Mouse (Mus musculus): ENCODE data around the gene Padi4. TPM values are rescaled to one million over a fixed set of nuclear protein-coding genes. Genes with fewer than 3 reads are reported as not detected.

Padi4 gene
- polyA plus RNA-seq, 1 experiment from 2014 or later, result 0.18 TPM

DNA sequence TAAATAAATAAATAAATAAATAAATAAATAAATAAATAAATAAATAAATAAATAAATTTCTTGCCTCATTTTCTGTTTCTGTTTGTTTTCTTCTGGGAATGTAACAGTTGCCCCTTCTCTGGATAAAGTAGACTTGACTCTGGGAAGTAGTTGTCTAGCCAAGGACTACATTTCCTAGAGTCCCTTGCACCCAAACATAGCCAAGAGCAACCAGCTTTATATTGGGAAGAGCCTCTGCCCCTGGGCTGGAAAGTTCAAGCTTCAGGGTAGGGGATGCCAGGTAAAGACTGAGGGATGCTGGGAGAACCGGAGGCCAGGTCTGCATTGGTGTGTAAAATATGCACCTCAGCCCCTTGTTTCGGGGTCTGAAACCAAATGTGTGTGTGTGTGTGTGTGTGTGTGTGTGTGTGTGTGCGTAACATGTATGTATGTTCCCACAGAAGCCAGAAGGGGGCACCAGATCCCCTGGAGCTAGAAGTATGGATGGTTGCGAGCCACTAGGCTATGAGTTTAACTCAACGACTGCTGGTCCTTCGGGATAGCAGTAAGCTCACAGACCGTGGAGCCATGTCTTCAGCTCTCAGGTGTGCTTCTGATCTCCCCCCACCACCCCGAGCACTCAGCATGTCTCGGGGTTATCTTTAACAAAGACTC, 10.4 kb upstream of the Padi4 start:
- Histone ChIP-seq H3K36me3 (no peaks in the 10 kb centered on the region), H3K4me1 (peaks cover 7% of the 10 kb centered on the region), H3K4me3 (no peak overlapping the region), H3K27ac (no peak overlapping the region), H3K27me3 (replicated peaks) (no peaks in the 10 kb centered on the region), H3K4me2 (replicated peaks) (no peak overlapping the region), H3K9me3 (peaks cover 9% of the 10 kb centered on the region; the same call in 1 of the 2 replicates), H3K9ac (no peak overlapping the region)
- 92% methylated on average over 9 of the region's 9 CpGs for WGBS
- no peak for ATAC-seq (ENCODE audit: low FRiP score, low read depth)

- ATAC-seq (ENCODE audit: low FRiP score, low read depth), result no peak
- WGBS, result 92% methylated on average over 9 of the region's 9 CpGs
- Histone ChIP-seq H3K27ac (no peak overlapping the region), H3K27me3 (replicated peaks) (no peaks in the 10 kb centered on the region), H3K4me3 (no peak overlapping the region), H3K9me3 (peaks cover 9% of the 10 kb centered on the region; the same call in 1 of the 2 replicates), H3K9ac (no peak overlapping the region), H3K4me1 (peaks cover 10% of the 10 kb centered on the region), H3K36me3 (no peaks in the 10 kb centered on the region), H3K4me2 (replicated peaks) (no peak overlapping the region)
These were observed 8.8 kb upstream of the Padi4 start for GRCm38 (mm10) chr4:140782821-140783220.

DNA sequence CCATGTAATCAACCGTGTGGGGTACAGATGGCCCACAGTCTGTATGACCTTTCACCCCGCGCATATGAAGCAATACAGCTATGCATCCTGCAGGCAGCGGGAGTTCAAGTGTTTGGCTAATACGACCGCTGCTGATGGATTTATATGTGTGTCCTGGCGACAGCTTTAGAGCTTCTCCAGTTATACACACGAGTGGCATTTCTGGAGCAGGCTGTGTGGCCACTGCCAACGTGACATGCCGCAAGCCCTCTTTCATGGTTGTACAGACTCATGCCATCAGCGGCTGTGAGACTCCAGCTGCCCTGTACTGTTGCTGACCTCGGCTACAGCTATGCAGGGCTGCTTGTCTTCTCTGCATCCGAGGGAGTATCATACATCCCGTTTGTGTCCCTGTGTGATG, 6.5 kb upstream of the Padi4 start:
- H3K27me3 ChIP-seq (replicated peaks), result no peaks in the 10 kb centered on the region
- H3K4me1 ChIP-seq, result peaks cover 10% of the 10 kb centered on the region
- H3K9ac ChIP-seq, result no peak overlapping the region
- H3K36me3 ChIP-seq, result no peaks in the 10 kb centered on the region
- H3K9me3 ChIP-seq, result 0 out of 2 replicates have a peak, but pooled peaks cover 4% of the 10 kb centered on the region
- no peak overlapping the region for H3K4me2 ChIP-seq (replicated peaks)
- no peak for ATAC-seq (ENCODE audit: low FRiP score, low read depth)
- whole genome bisulfite sequencing, result 68% methylated on average over 14 of the region's 14 CpGs
- no peak overlapping the region for H3K27ac ChIP-seq
- no peak overlapping the region for H3K4me3 ChIP-seq

- no peaks in the 10 kb centered on the region for H3K36me3 ChIP-seq
- H3K4me2 ChIP-seq (replicated peaks), result peak overlapping the region; percentile 23; the same call in 1 of the 2 replicates
- H3K27me3 ChIP-seq (replicated peaks), result no peaks in the 10 kb centered on the region
- 42% methylated on average over 19 of the region's 19 CpGs for WGBS
- H3K4me1 ChIP-seq, result peaks cover 10% of the 10 kb centered on the region
- 0 out of 2 replicates have a peak, but pooled peaks cover 4% of the 10 kb centered on the region for H3K9me3 ChIP-seq
- no peak overlapping the region for H3K27ac ChIP-seq
- peak; percentile 58 for ATAC-seq (ENCODE audit: low FRiP score, low read depth)
- H3K4me3 ChIP-seq, result no peak overlapping the region
- H3K9ac ChIP-seq, result no peak overlapping the region
These were observed 5.9 kb upstream of the Padi4 start for GRCm38 (mm10) chr4:140779803-140780397.

GRCm38 (mm10) chr4:140776623-140777022, 2.6 kb upstream of the Padi4 start:
- Histone ChIP-seq H3K9me3 (no peaks in the 10 kb centered on the region), H3K4me3 (no peak overlapping the region), H3K4me2 (replicated peaks) (no peak overlapping the region), H3K4me1 (peaks cover 16% of the 10 kb centered on the region), H3K27me3 (replicated peaks) (no peaks in the 10 kb centered on the region), H3K27ac (no peak overlapping the region), H3K9ac (no peak overlapping the region), H3K36me3 (no peaks in the 10 kb centered on the region)
- WGBS, result 73% methylated on average over 13 of the region's 13 CpGs
- ATAC-seq (ENCODE audit: low FRiP score, low read depth), result no peak

DNA sequence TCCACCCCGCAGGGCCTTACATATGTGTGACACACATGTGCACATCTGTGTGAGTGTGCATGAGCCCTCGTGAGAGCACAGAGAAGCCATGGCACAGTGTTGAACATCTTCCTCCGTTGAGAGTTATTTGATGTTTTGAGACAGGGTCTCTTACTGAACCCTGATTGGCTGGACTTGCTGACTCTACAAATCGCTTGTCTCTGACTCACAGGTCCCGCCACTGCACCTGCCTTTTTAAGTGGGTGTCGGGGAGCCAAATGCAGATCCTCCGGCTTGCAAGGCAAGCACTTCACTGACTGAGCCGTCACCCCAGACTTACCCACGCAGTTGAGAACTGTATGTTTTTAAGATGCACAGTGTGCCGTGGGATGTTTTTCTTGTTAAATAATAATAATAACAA, 1.8 kb upstream of the Padi4 start:
- no peaks in the 10 kb centered on the region for H3K27me3 ChIP-seq (replicated peaks)
- peaks cover 16% of the 10 kb centered on the region for H3K4me1 ChIP-seq
- WGBS, result 91% methylated on average over 10 of the region's 10 CpGs
- H3K9me3 ChIP-seq, result no peaks in the 10 kb centered on the region
- no peak overlapping the region for H3K27ac ChIP-seq
- H3K4me2 ChIP-seq (replicated peaks), result no peak overlapping the region
- H3K36me3 ChIP-seq, result no peaks in the 10 kb centered on the region
- H3K9ac ChIP-seq, result no peak overlapping the region
- H3K4me3 ChIP-seq, result no peak overlapping the region
- ATAC-seq (ENCODE audit: low FRiP score, low read depth), result no peak

GRCm38 (mm10) chr4:140774893-140775292, 857 bp upstream of the Padi4 start:
- Histone ChIP-seq H3K4me3 (no peak overlapping the region), H3K9me3 (no peaks in the 10 kb centered on the region), H3K27ac (no peak overlapping the region), H3K9ac (no peak overlapping the region), H3K4me2 (replicated peaks) (no peak overlapping the region), H3K4me1 (peaks cover 18% of the 10 kb centered on the region), H3K27me3 (replicated peaks) (no peaks in the 10 kb centered on the region), H3K36me3 (no peaks in the 10 kb centered on the region)
- 86% methylated on average over 9 of the region's 9 CpGs for WGBS
- peak; percentile 14; the same call in 1 of the 2 replicates for ATAC-seq (ENCODE audit: low FRiP score, low read depth)

DNA sequence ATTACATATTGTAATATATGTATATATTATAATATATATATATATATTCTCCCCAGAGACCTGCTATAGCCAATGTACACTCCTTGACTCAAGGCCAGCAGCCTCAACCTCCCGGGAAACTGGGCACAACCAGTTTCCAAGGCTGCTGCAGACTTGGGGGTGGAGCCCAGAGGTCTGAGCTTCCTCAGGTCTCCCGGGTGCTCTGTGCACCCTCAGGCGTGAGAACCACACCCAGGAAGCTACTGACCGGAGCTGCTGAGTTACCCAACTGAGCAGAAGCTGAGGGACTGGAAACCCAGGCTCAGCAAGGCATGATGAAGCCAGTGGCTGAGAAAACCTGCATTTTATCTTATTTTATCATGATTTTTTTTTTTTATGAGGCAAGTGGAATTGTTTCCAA, 2.9 kb downstream of the Padi4 start:
- H3K36me3 ChIP-seq, result no peaks in the 10 kb centered on the region
- ATAC-seq (ENCODE audit: low FRiP score, low read depth), result no peak
- no peak overlapping the region for H3K4me3 ChIP-seq
- H3K4me1 ChIP-seq, result peaks cover 11% of the 10 kb centered on the region
- H3K9ac ChIP-seq, result no peak overlapping the region
- H3K27me3 ChIP-seq (replicated peaks), result no peaks in the 10 kb centered on the region
- no peak overlapping the region for H3K4me2 ChIP-seq (replicated peaks)
- 47% methylated on average over 4 of the region's 4 CpGs for WGBS
- no peaks in the 10 kb centered on the region for H3K9me3 ChIP-seq
- H3K27ac ChIP-seq, result no peak overlapping the region

- WGBS, result 14% methylated on average over 13 of the region's 13 CpGs
- H3K4me1 ChIP-seq, result peaks cover 11% of the 10 kb centered on the region
- no peaks in the 10 kb centered on the region for H3K36me3 ChIP-seq
- H3K9ac ChIP-seq, result no peak overlapping the region
- peak overlapping the region; percentile 48 for H3K4me2 ChIP-seq (replicated peaks)
- no peak for ATAC-seq (ENCODE audit: low FRiP score, low read depth)
- no peaks in the 10 kb centered on the region for H3K9me3 ChIP-seq
- H3K27me3 ChIP-seq (replicated peaks), result no peaks in the 10 kb centered on the region
- no peak overlapping the region; the same call in 1 of the 2 replicates for H3K4me3 ChIP-seq
- no peak overlapping the region for H3K27ac ChIP-seq
These were observed 3.6 kb downstream of the Padi4 start for GRCm38 (mm10) chr4:140770433-140770832.

DNA sequence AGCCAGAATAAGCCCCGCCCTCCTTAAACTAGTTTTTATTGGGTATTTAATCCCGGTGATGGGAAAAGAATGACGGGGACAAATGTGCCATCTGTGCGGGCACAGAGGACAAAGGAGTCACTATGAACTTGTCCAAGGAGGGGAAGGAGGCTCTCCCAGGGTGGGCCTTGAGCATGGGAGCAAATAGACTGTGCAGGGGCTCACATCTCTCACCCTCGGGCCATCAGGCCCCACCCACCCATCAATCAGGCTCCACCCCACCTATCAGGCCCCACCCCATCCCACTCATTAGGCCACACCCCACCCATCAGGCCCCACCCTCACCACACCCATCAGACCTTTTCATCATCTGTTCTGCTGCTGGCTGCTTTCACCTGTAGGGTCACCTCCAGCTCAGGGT, 5.1 kb downstream of the Padi4 start:
- no peak for ATAC-seq (ENCODE audit: low FRiP score, low read depth)

DNA sequence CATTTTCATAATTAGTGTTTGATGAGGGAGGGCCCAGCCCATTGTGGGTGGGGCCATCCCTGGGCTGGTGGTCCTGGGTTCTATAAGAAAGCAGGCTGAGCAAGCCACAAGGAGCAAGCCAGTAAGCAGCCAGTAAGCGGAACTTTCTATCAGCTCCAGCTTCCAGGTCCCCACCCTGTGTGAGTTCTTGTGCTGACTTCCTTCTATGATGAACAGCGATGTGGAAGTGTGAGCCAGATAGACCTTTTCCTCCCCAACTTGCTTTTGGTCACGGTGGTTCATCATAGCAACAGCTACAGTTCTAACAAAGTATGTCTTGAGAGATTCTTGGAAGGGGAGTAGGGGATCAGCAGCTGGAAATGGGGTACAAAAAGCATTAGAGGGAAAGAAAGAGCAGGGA, 8.1 kb downstream of the Padi4 start:
- no peaks in the 10 kb centered on the region for H3K36me3 ChIP-seq
- no peak overlapping the region for H3K9ac ChIP-seq
- no peaks in the 10 kb centered on the region for H3K27me3 ChIP-seq (replicated peaks)
- H3K4me2 ChIP-seq (replicated peaks), result no peak overlapping the region
- no peak for ATAC-seq (ENCODE audit: low FRiP score, low read depth)
- no peaks in the 10 kb centered on the region for H3K9me3 ChIP-seq
- H3K4me3 ChIP-seq, result no peak overlapping the region
- H3K4me1 ChIP-seq, result peaks cover 4% of the 10 kb centered on the region; the same call in 1 of the 2 replicates
- H3K27ac ChIP-seq, result no peak overlapping the region
- WGBS, result 85% methylated on average over 3 of the region's 3 CpGs

More for the DNA sequence above, 5.1 kb downstream of the Padi4 start:
- Histone ChIP-seq H3K9me3 (no peaks in the 10 kb centered on the region), H3K4me2 (replicated peaks) (no peak overlapping the region), H3K4me3 (no peak overlapping the region), H3K27ac (no peak overlapping the region), H3K27me3 (replicated peaks) (no peaks in the 10 kb centered on the region), H3K36me3 (no peaks in the 10 kb centered on the region), H3K4me1 (peaks cover 11% of the 10 kb centered on the region), H3K9ac (no peak overlapping the region)
- WGBS, result 72% methylated on average over 5 of the region's 5 CpGs

DNA sequence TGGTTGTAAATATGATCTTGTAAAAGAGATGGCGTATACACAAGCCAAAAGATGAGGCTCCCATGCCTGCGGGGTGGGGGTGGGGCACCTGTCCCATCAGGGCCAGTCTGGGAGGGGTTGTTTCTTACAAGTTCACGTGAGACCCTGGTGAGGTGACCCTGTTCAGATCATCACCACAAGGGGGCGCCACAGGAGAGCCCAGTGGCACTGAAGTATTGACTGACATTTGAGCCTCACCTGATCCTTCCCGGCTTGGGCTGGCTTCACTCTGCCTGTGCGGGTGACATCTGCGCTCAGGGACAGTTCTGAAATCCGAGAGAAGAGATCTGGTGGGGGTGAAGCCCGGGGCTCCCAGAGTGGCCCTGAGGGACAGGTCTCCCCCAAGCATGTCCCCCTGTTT, 10.9 kb downstream of the Padi4 start:
- Histone ChIP-seq H3K4me3 (no peak overlapping the region), H3K9me3 (no peaks in the 10 kb centered on the region), H3K4me1 (peaks cover 2% of the 10 kb centered on the region), H3K36me3 (no peaks in the 10 kb centered on the region), H3K27ac (no peak overlapping the region), H3K4me2 (replicated peaks) (no peak overlapping the region), H3K9ac (no peak overlapping the region), H3K27me3 (replicated peaks) (no peaks in the 10 kb centered on the region)
- ATAC-seq (ENCODE audit: low FRiP score, low read depth), result no peak
- WGBS, result 19% methylated on average over 9 of the region's 9 CpGs

DNA sequence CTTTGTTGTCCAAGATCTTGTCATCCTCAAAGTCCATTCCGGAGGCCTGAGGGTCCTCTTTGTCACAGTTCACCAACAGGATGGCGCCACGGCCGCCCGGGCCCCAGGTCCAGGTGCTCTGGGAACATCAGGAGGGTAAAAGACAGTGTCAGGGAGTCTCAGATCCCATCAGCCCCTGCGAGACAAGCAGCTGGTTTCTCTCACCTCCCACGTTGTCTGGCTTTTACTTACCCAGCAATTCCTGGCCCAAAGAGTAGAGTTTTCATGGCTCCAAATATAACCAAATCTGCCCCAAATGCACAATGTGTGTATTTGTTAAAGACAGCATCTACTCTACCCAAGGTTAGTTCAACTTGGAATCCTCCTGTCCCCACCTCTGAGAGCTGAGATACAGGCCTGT, 12.4 kb downstream of the Padi4 start:
- Histone ChIP-seq H3K27me3 (replicated peaks) (no peaks in the 10 kb centered on the region), H3K4me2 (replicated peaks) (no peak overlapping the region), H3K4me1 (peaks cover 9% of the 10 kb centered on the region), H3K36me3 (no peaks in the 10 kb centered on the region), H3K9ac (no peak overlapping the region), H3K4me3 (no peak overlapping the region), H3K9me3 (no peaks in the 10 kb centered on the region), H3K27ac (no peak overlapping the region)
- no peak for ATAC-seq (ENCODE audit: low FRiP score, low read depth)
- 90% methylated on average over 7 of the region's 7 CpGs for WGBS

All from neural tube, embryonic 12.5 days (tissue).